Mouse (Mus musculus): ENCODE results near the gene Znfx1.
"Not testable (repeated sequence)": the region's sequence is repeated elsewhere in the genome, so short reads cannot be mapped to it uniquely, and the experiment has no call there.

The Znfx1 gene

DNA sequence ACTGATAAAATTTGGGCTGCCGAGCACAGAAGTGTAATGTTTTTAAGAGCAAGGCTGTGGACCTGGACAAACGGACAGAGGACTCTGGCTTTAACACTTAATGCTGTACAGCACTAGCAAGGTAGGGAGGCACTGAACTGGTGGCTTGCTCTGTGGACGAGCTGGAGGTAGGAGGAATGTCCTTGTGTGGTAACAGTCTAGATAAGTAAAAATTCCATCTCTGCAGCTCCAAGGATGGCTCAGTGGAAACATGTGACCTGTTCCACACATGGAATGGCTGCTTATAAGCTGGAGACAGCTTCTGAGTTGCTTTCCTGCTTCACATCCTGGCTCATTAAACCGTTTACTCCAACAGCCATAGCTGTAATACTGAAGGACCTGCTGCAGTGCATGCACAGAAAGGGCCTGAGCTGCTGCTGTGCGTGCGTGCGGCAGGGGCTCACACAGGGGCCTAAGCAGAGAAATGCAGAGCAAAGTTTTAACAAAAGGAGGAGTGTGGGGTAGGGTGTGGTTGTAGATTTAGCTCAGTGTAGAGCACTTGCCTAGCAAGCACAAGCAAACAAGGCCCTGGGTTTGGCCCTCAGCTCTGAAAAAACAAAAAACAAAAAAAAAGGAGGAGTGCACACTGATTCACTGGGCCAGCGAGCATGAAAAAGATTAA is 14.0 kb downstream of the Znfx1 start:
- DNase-seq = no peak

DNA sequence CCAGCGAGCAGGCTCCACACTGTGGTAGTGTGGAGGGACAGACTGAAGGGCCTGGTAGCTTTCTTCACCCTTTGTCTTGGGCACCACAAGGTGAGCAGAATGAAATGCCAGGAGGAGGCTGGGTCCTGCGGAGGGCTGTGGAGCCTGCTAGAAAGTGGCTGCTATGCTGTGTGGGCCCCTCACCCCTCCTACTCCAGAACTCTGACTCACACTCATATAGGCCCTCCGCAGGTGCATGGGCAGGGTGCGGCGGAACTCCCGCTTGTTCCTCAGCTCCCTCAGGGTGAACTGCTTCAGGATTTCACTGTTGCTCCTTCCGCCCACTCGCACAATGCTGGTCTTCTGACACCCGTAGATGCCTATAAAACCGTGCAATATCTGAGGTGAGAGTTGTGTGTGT is 14.6 kb downstream of the Znfx1 start:
- no peak for DNase-seq

DNA sequence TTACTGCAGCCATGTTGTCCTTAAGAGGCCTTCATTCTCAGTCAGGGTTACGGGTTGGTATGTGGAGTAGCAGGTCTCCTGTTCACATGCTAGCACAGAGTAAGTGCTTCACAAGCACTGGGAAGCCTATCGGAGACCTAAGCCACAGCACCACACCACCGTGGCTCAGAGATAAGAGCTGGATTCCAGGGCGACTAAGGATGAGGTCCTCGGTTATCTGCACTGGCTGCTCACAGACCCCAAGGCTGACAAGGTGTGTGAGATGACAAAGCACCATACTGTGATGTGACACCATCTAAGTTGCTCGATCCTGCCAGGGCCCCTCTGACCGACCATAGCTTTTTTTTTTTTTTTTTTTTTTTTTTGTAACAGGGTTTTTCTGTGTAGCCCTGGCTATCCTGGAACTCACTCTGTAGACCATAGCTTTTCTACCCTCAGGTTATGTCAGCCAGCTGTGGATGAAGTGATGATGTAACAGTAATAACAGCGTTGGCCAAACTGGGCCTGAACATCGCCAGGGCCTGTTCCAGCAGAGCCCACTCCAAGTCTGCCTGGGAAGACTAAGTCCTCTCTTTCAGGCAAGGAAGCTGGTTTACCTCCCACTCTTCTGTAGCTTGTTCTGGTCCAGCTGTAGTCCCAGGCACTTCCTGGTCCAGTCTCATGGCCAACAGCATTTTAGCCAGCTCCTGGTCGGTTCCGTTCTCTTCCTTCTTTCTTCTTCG is 19.3 kb downstream of the Znfx1 start:
- DNase-seq = no peak

DNA sequence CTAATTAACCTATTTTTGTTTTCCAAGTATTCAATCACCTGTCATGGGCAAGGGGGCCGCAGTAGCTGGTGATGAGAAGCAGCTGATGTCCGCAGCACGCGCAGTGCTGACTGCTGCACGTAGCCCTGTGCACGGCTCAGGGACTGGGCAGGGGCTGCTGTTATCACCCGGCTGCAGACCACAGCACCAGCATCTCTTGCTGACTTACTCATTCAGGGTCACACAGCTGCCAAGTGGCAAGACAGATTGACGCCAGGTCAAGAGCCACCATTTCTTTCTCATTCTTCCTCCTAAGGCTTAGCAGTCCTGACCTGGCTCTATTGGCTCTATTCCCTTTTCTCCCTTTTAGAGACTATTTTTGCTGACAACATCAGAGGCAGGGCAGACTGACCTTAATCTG is 23.4 kb downstream of the Znfx1 start:
- DNase-seq = no peak

DNA sequence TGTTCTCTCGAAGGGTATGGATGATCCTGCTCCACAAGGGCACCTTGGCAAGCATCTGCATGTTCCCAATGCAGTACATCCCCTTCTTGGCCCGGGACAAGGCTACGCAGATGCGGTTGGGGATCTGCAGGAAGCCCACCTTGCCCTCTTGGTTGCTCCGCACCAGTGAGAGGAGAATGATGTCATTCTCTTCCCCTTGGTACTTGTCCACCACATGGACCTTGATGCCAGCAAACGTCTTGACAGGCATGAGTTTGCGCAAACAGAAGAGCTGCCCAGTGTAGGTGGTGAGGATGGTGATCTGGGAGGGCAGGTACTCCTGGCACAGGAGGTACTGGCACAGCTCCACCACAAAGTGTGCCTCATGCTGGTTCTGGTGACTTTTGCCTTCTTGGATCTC is 24.1 kb downstream of the Znfx1 start:
- DNase-seq = no peak

DNA sequence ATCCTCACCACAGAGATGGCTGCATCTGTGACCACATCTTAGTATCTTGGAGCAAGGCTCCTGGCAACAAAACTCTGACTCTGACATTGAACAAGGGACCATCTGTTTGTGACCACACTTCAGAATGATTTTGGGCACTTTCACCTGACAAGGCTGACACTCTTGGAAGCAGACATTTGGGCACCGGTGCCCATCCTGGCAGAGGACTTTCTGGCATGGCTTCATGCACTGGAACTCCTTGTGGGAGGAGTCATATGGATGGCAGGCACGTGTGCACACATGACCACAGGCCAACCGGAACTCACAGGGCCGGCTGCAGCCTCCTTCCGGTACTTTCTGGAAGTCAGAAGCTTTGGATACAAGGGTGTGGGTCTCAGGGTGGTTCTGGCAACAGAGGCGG is 24.5 kb downstream of the Znfx1 start:
- DNase-seq = no peak

DNA sequence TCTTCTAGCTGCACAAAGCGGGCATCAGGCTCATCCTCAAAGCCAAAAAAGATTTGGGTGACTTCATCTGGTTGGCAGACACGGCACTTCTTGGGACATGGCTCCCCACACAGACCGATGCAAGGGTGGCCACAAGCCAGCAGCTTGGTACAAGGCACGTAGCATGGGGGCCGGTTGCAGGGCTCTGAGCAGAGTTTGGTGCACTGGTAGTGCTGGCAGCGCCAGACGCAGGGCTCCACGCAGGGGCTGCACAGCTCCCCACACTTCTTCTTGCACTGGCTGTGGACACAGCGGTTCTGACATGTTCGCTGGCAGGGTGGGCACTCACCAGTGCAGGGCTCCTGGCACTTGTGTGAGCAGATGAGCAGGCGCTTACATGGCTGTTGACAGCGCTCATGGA is 25.1 kb downstream of the Znfx1 start:
- no peak for DNase-seq

DNA sequence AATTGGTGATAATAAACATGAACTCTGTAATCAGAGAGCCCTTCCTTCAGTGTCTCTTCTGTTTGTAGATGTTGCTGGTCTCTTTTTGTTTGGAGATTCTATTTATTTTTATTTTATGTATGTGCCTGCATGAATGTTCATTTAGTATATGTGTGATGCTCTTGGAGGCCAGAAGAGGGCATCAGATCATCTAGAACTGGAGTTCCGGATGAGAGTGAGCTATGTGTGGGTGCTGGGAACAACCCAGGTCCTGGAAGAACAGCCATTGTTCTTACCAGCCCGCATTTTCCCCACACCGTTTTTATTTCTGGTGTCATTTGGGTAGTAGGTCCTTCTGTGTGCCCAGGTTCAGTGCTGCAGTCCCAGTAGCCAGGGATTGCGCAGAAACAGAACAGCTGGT is 32.3 kb downstream of the Znfx1 start:
- no peak for DNase-seq

DNA sequence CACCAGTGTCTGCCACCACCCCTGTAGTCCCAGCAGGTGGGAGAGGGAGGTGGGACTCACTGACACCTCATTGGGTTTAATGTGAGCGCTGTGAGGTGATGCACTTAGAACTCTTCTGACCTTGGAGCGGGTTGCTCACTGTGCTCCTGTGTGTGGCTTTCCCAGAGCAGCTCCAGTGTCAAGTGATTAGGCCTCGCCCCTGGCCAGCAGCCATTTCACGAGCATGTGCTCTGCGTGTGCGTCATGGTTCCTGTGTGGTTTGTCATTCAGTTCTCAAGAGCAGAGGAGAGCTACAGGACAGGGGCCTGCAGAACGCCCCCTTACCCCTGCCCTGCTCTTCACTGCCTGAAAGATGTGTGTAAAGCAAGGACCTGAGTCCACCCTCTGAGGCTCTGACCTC is 34.3 kb downstream of the Znfx1 start:
- no peak for DNase-seq

DNA sequence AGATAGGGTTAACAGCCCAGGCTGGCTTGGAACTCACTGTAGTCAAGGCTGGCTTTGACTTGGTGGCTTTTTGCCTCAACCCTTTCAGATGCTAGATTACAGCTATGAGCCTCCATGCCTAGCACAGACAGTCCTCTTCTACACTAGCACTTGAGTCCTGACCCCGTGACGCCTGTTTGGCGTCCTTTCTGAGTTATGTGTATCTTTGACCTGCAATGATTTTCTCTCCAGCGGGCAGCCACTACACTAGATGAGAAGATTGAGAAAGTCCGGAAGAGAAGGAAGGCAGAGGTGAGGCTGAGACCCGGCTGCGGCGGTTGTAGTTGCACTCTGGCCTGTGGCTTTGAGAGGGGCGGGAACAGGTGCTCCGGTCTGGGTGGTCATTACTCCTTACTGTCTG is 43.4 kb downstream of the Znfx1 start:
- no peak for DNase-seq

DNA sequence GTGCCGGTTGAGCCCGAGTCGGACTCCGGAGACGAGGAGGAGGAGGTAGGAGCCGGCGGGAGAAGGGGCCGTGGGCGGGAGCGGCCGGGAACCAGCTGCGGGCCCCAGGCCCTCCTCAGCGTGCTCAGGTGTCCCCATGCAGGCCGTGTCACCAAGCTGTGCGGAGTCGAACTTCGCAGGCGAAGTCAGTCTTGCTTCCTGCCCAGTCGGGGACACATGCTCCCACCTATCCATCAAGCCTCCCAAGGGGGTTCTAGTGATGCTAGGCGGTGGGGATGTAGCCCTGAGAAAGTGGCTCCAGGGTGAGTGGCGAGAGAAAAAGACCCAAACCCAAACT is 47.5 kb downstream of the Znfx1 start:
- DNase-seq = no peak

DNA sequence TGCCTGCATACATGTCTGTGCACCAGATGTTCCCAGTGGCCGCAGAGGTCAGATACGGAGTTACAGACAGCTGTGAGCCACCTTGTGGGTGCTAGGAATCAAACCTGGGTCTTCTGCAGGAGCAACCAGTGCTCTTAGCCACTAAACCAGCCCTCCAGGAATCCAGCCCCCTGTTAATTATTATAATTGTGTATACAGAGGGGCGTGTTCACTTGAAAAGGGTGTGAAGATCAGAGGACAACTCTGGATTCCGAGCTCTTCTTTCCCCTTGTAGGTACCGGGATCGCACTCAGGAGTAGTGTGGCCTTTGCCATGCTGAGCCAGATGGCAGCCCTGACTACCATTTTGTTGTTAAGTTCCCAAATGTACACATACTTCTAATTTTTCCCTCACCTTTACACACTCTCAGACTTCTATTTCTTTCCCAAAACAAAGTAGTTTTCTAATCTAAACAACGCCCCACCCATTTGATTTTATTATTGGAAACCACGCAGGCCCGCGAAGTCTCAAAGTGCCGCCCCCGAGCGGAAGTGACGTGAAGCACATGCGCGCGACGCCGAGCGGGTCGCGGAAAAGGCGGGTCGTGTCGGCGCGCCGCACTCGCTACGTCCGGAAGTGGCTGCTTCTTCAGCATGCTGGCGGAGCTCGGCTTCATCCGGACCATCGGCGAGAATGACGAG is 48.0 kb downstream of the Znfx1 start, which contains the start of gene Ddx27:
Gene Ddx27 (plus strand): TSS at position 492 of the 680 bp plus-strand sequence.
- DNase-seq = peak; percentile 94

DNA sequence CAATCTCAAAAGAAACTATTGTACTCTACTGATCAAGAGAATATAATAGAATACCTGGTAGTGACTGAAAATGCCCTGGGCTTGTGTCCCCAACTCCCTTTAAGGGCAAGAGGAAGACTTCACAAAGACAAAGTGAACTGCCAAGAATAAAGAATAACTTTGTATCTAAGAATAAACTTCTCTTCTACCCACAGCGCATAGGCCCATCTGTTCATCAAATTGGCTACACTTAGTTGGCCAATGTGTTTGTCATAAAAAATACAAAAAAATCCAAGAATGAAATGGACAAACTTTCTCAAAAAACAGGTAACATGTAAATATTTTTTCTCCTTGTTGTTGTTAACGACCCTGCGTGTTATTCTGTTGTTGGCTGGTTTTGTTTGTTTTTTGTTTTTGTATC is 52.3 kb downstream of the Znfx1 start:
- no peak for DNase-seq

DNA sequence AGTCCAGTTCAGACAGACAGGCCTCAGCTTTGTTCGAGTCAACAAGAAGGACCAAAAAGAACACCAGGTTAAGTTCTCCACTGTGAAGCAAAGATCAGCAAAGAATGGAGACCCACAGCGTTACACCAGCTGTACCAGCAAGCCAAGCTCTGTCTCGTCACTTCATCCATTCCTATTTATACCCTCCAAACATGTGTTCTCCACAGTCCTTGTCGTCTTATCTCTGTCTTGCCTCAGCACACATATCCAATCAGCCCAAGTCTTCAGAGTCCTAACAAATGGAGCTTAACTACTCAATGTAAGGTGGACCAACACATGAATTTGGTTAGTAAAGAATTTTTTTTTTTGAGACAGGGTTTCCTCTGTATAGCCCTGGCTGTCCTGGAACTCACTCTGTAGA is 53.3 kb downstream of the Znfx1 start:
- no peak for DNase-seq

DNA sequence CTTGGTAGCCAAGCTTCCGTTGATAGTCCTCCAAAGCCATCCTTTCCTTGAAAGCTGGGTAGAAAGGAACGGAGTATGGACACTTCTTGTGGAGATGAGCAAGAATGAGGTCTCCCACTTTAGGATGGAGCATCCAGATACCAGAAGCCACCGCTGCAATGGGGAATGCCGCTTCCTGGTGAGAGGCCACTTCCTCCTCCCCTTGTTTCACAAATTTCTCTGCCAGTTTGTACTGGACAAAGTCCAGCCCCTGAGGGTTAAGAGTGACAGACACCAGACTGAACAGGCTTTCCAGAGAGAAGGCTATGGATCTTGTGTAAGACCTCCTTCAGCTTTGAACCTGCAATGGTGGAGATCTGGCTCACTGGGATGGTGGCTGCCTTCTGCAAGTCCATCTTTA is 55.2 kb downstream of the Znfx1 start:
- DNase-seq = not testable (repeated sequence)

DNA sequence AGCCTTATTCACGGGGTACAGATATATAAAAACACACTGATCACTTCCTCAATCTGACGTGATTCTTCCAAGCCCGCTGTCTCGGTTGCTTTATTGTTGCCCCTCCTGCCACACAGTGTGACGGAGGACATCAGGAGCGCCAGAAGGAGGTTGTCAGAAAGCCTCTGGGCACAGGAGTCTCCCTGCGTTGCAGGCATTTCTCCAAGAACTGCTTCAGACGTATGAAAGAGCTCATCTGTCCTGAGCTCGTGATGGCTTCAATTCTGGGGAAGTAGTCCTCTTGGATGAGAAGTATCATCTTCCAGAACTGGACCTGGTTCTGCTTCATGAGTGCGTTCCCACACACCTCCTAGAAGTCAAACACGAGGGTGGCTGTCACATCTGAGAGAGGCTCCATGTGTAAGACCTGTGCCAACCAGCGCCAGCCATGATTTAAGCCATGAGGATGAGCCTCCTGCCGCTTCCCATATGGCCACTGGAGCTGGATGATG is 55.8 kb downstream of the Znfx1 start:
- no peak for DNase-seq

DNA sequence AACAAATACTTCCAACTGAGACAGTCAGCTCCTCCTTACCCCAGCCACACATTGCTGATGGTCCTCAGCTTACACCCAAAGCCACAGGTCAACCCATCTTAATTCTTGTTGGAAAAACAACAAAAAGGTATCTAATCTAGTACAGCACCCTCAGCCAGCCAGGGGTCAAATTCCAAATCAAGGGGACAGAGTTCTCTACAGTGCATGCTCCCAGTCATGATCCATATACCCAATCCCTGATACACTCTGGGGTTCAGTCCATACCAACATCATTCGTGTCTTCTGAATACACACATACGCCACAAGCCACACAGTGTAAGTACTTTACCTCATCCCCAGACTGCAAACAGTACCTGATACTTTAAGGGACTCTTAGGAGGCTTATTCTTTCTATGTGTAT is 56.5 kb downstream of the Znfx1 start:
- no peak for DNase-seq

DNA sequence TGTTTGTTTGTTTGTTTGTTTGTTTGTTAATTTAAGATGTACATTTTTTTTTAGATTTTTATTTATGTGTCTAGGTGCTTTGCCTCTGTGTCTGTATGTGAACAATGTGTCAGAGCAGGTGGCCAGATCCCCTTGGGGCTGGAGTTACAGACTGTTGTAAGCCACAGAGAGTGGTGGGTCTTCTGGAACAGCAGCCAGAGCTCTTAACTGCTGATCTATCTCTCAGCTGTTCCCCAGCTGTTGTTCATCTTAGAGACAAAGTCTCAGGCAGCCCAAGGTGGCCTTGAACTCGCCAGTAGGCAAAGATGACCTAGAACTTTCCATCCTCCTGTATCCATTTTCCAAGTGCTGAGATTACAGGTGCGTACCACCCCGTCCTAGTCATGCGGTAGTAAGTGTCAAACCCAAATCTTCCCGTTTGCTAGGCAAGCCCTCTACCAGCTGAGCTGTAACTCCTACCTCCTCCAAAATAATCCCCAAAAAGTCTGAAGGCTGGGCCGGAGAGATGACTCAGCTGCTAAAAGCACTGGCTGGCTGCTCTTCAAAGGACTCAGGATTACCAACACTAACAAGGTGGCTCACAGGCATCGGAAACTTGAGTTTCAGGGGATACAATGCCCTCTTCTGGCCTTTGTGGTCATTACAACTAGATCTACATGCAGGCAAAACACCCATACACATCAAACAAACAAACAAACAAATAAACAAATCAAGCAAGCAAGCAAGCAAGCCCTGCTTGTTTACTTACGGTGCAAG is 58.5 kb downstream of the Znfx1 start:
- peak in 1 of 2 experiments; percentile 70 for DNase-seq

DNA sequence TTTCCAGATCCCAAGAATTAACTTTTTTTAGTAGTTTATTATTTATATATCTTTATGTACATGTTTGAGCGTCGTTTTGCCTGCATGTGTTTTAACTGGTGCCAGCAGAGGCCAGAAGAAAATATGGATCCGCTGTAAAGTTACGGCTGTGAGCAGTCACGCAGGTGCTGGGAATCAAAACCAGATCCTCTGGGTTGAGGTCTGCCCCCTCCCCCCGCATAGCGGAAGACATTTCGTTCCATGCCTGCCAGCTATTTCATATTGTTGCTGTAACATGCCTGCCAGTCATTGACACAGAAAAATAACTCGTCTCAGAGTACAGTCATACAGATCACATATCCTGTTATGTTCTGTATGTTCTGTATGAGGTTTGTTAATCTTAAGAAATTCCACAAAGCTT is 61.3 kb downstream of the Znfx1 start:
- DNase-seq = no peak

DNA sequence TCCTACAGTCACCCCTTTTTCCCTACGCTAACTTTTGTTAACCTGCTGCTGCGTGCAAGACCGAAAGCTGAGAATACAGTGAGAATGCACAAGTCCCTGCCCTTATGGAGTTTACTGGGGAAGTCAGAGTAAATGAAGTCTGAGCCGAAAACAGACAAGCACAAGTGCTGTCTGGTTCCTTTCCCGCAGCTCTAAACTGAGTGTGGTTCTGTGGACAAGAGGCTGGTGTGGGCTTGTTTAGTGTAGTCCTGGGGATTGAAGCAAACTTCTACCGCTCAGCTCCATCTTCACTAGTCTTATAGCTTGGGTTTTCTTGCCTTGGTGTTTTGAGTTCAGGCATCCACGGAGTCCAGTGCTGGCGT is 66.3 kb downstream of the Znfx1 start:
- DNase-seq = no peak

DNA sequence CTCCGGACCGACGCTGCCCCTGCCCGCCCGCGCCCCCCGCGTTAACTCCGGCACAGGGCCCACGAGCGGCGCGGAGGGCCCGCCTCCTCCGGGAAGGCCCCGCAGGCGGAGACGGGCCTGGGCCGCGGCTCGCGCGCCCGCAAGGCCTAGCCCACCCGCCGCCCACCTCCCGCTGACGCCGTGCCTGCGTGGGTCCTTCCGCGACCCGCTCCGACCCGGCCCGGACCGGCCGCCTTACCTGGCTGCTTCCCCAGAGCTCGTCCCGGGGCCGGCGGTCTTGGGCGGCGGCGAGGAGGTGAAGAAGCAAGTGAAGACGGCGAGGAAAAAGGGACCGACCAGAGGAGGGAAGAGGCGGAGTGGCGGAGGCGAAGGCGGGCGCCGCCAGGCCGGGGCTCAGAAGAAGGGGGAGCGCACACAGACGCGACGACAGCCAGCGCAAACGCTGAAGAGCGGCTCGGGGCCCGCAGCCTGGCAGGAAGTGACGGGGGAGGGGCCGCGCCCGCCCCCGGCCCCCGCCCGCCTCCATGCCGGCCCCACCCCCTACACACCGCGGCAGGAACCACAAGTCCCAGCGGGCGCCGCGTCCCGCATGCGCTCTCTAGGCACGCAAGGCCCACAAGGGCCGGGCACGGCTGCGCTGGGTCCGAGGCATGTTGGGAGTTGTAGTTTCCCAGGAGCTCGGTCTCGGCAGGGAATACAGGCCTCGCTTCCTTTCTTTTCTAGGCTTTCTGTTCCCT is 66.9 kb downstream of the Znfx1 start, which contains the start of gene Stau1:
Gene Stau1 (minus strand): TSS at position 504 of the 737 bp plus-strand sequence.
- DNase-seq = peak; percentile 96 to 99

DNA sequence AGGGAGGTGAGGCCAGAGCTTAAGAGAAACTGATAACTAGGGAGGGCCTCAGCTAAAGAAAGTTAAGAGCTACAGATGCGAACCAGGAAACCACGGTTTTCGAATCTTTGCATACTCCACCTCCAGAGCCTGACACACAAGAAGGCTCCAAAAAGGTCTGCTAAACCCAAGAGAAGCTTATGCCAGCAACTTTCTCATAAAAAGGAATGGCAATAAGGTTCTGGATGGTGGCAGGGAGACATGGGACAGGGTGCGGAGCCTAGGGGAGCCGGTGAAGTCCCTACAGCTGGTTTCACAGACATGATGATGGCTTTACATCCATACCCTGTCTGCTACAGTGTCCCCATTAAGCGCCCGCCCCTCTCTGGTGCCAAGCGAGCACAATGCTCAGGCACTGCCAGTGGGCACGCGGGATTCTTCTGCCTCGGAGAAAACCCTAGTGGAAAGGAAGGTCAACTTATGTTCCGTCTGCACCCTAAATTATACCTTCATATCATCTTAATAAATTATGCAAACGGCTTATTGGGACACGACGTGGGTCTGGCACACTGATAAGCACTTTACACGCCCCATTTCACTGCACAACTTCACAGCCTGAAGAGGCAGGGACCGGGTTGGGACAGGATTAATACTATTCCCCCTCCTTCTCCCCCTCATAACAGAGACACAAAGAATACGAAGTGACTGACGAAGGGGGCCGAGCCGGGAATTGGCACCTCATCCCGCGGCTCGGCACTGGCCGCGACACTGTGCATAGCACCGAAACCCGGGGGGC is 67.6 kb downstream of the Znfx1 start:
- peak; percentile 32 to 33 for DNase-seq

Measured in lung, postnatal 4 days (tissue).